Mouse (Mus musculus) forebrain, embryonic 11.5 days (tissue): ENCODE measurements around the gene Dscam. TPM values are rescaled to one million over a fixed set of nuclear protein-coding genes. Genes with fewer than 3 reads are reported as not detected.

Source experiments
- ATAC-seq: fragments of 200-750 bp; cut with Nextera tagmentation; replicated peaks from 2 replicates; pipeline ENCODE4 v1.8.0; 2017; ENCODE audit warnings: moderate TSS enrichment; ENCODE audit not compliant: low FRiP score
- DNase-seq: peaks from one replicate; pipeline ENCODE4 v3.0.0-alpha.2; 2017; ENCODE audit warnings: low spot score
- H3K27ac ChIP-seq: fragments of 300-500 bp; sonication (generic); 2 replicates; pipeline ENCODE4 v1.5.1; 2014; ENCODE audit warnings: low read depth, low read length
- H3K27me3 ChIP-seq: fragments of 300-500 bp; sonication (generic); 2 replicates; pipeline ENCODE4 v1.6.1; 2014; ENCODE audit warnings: mild to moderate bottlenecking, low read length, mixed read lengths; ENCODE audit not compliant: control insufficient read depth, insufficient read depth
- H3K36me3 ChIP-seq: fragments of 300-500 bp; sonication (generic); 2 replicates; pipeline ENCODE4 v1.6.1; 2014; ENCODE audit warnings: mild to moderate bottlenecking, low read length, moderate library complexity, mixed read lengths; ENCODE audit not compliant: control insufficient read depth, insufficient read depth
- H3K4me1 ChIP-seq: fragments of 300-500 bp; sonication (generic); replicated peaks from 2 replicates; pipeline ENCODE4 v1.6.1; 2014; ENCODE audit warnings: low read length, mixed read lengths; ENCODE audit not compliant: control insufficient read depth, insufficient read depth
- H3K4me2 ChIP-seq: fragments of 300-500 bp; sonication (generic); 2 replicates; pipeline ENCODE4 v1.6.1; 2014; ENCODE audit warnings: low read depth, mild to moderate bottlenecking, low read length, moderate library complexity, mixed read lengths; ENCODE audit not compliant: severe bottlenecking
- H3K4me3 ChIP-seq: fragments of 300-500 bp; sonication (generic); 2 replicates; pipeline ENCODE4 v1.5.1; 2014; ENCODE audit warnings: low read depth, low read length
- H3K9ac ChIP-seq: fragments of 300-500 bp; sonication (generic); 2 replicates; pipeline ENCODE4 v1.6.1; 2014; ENCODE audit warnings: low read length
- H3K9me3 ChIP-seq: fragments of 300-500 bp; sonication (generic); 2 replicates; pipeline ENCODE4 v1.6.1; 2016; ENCODE audit warnings: low read length, mixed read lengths; ENCODE audit not compliant: control insufficient read depth
- WGBS: fragments of 180-500 bp; shearing (Covaris S2); extraction: QIAGEN DNeasy Blood & Tissue Kit; methylation state at CpG from one replicate; pipeline ENCODE4 v1.1.7; 2014; 5-methylcytosine and 5-hydroxymethylcytosine counted together
- polyA plus RNA-seq: library from polyadenylated mRNA; unstranded; fragments of >200 nt; fragmentation: Nextera tagmentation; extraction: Ambion mirVana; gene quantifications from 2 replicates; pipeline ENCODE4 v1.2.1, GENCODE M21; 2014

Gene Dscam
- polyA plus RNA-seq: 0.88 and 0.91 TPM in 2 replicates

DNA sequence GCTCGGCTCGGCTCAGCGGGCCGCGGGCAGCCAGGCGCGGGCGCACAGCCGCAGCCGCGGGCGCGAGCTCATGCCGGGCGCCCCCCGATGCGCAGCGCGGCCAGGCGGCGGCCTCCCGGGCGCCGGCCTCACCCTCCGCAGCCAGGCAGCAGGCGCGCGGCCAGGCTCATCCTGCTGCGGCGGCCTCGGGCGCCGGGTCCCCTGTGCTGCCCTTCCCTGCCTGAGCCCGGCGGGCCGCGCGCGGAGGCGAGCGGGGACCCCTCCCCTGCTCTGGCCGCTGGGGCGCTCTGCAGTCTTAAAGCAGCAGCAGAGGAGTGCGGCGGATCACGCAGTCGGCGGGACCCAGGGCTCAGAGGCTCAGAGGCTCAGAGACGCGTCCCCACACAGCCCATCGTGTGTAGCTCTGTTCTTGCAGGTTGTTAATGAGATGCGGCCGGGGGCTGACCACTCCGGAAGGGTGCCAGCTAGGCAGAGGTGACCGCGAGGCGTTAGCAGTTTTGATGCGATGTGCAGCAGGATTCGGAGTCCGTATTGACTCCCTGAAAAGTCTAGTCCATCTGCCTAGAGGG lies at the start of gene Dscam:
Gene Dscam, minus strand, starts transcription at position 240 of the 569 bp plus-strand sequence.
- Histone ChIP-seq H3K36me3 (no peaks in the 10 kb centered on the region), H3K9me3 (no peaks in the 10 kb centered on the region), H3K9ac (peak within 1 kb of the TSS; percentile 57), H3K4me2 (peak within 1 kb of the TSS; percentile 83), H3K27me3 (peaks cover 30% of the 10 kb centered on the region), H3K4me1 (peaks cover 2% of the 10 kb centered on the region; the same call in 1 of the 2 replicates), H3K4me3 (peak within 1 kb of the TSS; percentile 64), H3K27ac (no peak within 1 kb of the TSS)
- ATAC-seq (peak; percentile 82), DNase-seq (peak; percentile 83)
- WGBS: under 1% methylated on average over 35 of the region's 60 CpGs

DNA sequence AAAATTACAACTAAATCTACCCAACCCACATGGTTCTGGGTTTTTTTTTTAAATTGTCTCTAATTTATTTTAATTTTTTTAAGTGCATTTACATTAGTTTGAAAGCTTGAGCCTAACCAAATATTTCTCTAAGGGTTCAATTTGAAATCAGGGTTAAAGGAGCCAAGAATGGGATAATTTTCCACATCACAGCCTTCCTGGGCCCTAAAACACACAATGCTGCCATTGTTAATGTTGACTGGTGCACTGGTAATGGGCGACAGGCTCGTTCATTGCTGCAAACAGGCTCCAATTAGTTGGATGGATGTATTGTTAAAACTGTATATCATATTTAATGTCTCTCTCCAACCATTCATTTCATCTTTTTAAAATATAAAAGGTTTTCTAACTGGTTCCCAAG lies 48.8 kb upstream of the Dscam start:
- Histone ChIP-seq H3K36me3 (no peaks in the 10 kb centered on the region), H3K4me2 (no peak overlapping the region), H3K9ac (no peak overlapping the region), H3K4me3 (no peak overlapping the region), H3K27ac (no peak overlapping the region), H3K27me3 (no peaks in the 10 kb centered on the region), H3K4me1 (no peaks in the 10 kb centered on the region), H3K9me3 (no peaks in the 10 kb centered on the region)
- ATAC-seq: no peak
- no peak for DNase-seq
- 38% methylated on average over 2 of the region's 2 CpGs for WGBS

- no peaks in the 10 kb centered on the region for H3K27me3 ChIP-seq
- H3K27ac ChIP-seq: no peak overlapping the region
- 73% methylated on average over 5 of the region's 5 CpGs for WGBS
- H3K9ac ChIP-seq: no peak overlapping the region
- H3K4me2 ChIP-seq: no peak overlapping the region
- H3K36me3 ChIP-seq: no peaks in the 10 kb centered on the region
- no peak for ATAC-seq
- no peak for DNase-seq
- no peaks in the 10 kb centered on the region for H3K9me3 ChIP-seq
- H3K4me1 ChIP-seq: no peaks in the 10 kb centered on the region
- no peak overlapping the region for H3K4me3 ChIP-seq
Observed at GRCm38 (mm10) chr16:97209997-97210396, 39.4 kb upstream of the Dscam start.

DNA sequence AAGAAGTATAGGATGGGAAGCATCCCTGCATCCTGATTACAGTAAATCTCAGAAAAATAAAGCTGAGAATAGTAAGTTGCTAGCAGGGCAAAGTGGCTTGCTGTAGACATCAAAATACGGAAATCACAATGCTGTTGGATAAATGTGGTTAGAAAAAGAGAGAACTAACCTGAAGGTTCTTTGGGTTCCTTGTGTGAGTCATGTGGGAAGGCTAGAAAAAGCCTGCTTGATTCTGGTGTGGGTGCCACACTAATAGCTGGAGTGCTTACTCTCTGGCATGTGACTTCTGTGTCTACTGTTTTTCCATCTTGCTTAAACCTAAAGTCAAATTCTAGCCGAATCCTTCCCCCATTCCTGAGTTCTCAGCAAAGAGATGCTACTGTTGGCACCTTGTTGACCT lies 37.7 kb upstream of the Dscam start:
- DNase-seq: no peak

DNA sequence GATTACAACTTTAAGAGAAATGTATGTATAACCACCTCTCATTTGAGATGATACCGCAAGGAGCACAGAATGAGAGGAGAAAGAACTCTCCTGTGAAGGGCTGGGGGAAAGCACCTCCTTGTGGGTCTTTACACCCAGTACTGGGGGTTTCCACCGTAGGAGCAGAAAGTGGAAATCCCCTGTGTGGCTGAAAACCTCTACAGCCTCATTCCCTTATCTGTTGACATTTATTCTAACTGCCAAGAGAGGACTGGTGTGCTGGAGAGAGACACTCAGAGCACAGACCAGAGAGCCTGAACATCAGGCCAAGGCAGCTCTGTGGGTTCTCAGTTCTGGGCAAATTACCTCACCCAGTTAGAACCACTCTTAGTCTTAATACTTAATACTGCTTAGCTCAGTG lies 33.5 kb upstream of the Dscam start:
- ATAC-seq (no peak), DNase-seq (no peak)
- H3K4me3 ChIP-seq: no peak overlapping the region
- H3K4me2 ChIP-seq: no peak overlapping the region
- H3K9me3 ChIP-seq: no peaks in the 10 kb centered on the region
- H3K4me1 ChIP-seq: no peaks in the 10 kb centered on the region
- H3K9ac ChIP-seq: no peak overlapping the region
- no peak overlapping the region for H3K27ac ChIP-seq
- no peaks in the 10 kb centered on the region for H3K36me3 ChIP-seq
- H3K27me3 ChIP-seq: no peaks in the 10 kb centered on the region
- 89% methylated on average over 2 of the region's 2 CpGs for WGBS

More for the DNA sequence above, 37.7 kb upstream of the Dscam start:
- no peak overlapping the region for H3K9ac ChIP-seq
- no peaks in the 10 kb centered on the region for H3K4me1 ChIP-seq
- WGBS: 82% methylated on average over 2 of the region's 2 CpGs
- H3K27me3 ChIP-seq: no peaks in the 10 kb centered on the region
- H3K36me3 ChIP-seq: no peaks in the 10 kb centered on the region
- H3K9me3 ChIP-seq: no peaks in the 10 kb centered on the region
- H3K27ac ChIP-seq: no peak overlapping the region
- no peak overlapping the region for H3K4me3 ChIP-seq
- no peak overlapping the region for H3K4me2 ChIP-seq
- ATAC-seq: no peak

DNA sequence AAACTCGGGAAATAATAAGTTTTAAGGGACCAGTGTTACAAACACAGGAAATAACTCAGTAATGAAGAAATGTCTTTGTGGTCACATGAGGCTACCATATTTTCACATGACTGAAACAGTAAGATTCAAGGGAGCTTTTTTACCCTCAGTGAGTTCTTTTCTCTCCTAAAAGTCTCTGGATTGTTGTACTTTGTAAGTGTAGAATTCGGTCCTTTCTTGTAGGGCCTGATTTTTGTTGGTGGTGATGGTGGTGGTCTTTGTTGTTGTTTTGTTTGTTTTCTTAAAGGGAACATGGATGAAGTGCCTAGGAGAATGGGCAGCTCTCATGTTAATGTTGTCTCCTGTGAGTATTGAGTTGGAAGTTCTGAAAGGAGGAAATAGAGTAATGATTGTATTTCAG lies 33.0 kb upstream of the Dscam start:
- H3K27ac ChIP-seq: no peak overlapping the region
- DNase-seq (no peak), ATAC-seq (no peak)
- no peaks in the 10 kb centered on the region for H3K27me3 ChIP-seq
- 87% methylated on average over 2 of the region's 2 CpGs for WGBS
- H3K4me1 ChIP-seq: no peaks in the 10 kb centered on the region
- H3K4me2 ChIP-seq: no peak overlapping the region
- H3K9ac ChIP-seq: no peak overlapping the region
- H3K4me3 ChIP-seq: no peak overlapping the region
- H3K9me3 ChIP-seq: no peaks in the 10 kb centered on the region
- H3K36me3 ChIP-seq: no peaks in the 10 kb centered on the region

DNA sequence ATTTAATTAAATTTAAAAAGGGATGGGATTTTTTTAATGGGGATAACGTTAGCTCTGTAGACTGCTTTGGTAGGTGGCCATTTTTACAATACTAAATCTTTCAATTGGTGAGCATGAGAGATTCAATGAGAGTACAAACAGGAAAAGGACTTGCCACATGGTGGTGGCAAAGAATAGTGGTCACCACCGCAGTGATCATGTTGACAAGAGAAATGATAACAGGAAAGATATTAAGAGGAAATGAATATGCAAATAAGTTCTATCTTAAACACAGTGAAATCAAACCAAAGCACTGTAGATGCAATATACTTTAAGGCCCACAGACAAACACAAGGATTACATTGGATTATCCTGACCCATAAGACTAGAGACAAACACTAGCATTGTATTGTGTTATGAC lies 24.1 kb upstream of the Dscam start:
- Histone ChIP-seq H3K4me3 (no peak overlapping the region), H3K36me3 (no peaks in the 10 kb centered on the region), H3K27ac (no peak overlapping the region), H3K4me1 (no peaks in the 10 kb centered on the region), H3K9me3 (no peaks in the 10 kb centered on the region), H3K27me3 (no peaks in the 10 kb centered on the region), H3K9ac (no peak overlapping the region), H3K4me2 (no peak overlapping the region)
- WGBS: 61% methylated on average over 2 of the region's 2 CpGs
- DNase-seq (no peak), ATAC-seq (no peak)

GRCm38 (mm10) chr16:97194179-97194578 lies 23.6 kb upstream of the Dscam start:
- DNase-seq (no peak), ATAC-seq (no peak)
- no peak overlapping the region for H3K27ac ChIP-seq
- H3K9me3 ChIP-seq: no peaks in the 10 kb centered on the region
- no peak overlapping the region for H3K4me3 ChIP-seq
- H3K36me3 ChIP-seq: no peaks in the 10 kb centered on the region
- no peaks in the 10 kb centered on the region for H3K4me1 ChIP-seq
- no peaks in the 10 kb centered on the region for H3K27me3 ChIP-seq
- no peak overlapping the region for H3K4me2 ChIP-seq
- H3K9ac ChIP-seq: no peak overlapping the region
- 85% methylated on average over 1 of the region's 1 CpGs for WGBS

DNA sequence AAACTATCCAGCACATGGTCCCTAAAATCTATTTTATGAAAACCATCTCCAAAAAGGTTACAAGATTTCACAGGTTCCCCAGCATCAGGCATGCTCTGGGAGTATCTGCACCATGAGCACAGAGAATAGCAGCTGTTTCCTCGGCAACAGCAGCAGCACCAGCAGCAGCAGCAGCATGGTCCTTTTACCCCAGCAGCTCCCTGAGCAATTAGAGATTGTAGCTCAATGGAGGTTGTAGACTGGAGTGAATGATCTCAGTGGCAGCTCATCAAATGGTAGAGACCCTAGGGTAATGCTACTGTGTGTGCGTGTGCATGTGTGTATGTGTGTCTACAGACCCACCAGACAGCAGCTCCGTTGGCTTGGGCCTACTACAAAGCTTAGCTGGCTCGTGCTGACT lies 21.7 kb upstream of the Dscam start:
- no peak for DNase-seq

More for the DNA sequence above, 21.7 kb upstream of the Dscam start:
- no peak overlapping the region for H3K4me3 ChIP-seq
- no peaks in the 10 kb centered on the region for H3K27me3 ChIP-seq
- H3K27ac ChIP-seq: no peak overlapping the region
- H3K9ac ChIP-seq: no peak overlapping the region
- WGBS: 69% methylated on average over 4 of the region's 4 CpGs
- 0 out of 2 replicates have a peak, but pooled peaks have one; percentile 49 for ATAC-seq
- no peaks in the 10 kb centered on the region for H3K9me3 ChIP-seq
- H3K36me3 ChIP-seq: no peaks in the 10 kb centered on the region
- H3K4me1 ChIP-seq: no peaks in the 10 kb centered on the region
- no peak overlapping the region for H3K4me2 ChIP-seq
